Mouse (Mus musculus) heart, postnatal 0 days (tissue): ENCODE results near the gene B830017H08Rik. TPM values are rescaled to one million over a fixed set of nuclear protein-coding genes. Genes with fewer than 3 reads are reported as not detected.

Experiments
- ATAC-seq: fragments of 200-750 bp; cut with Nextera tagmentation; 2 replicates; pipeline ENCODE4 v1.8.0; 2017; ENCODE audit warnings: low read depth, moderate number of reproducible peaks, moderate library complexity; ENCODE audit not compliant: insufficient read depth
- DNase-seq: peaks from one replicate; pipeline ENCODE4 v3.0.0-alpha.2; 2016; ENCODE audit warnings: low spot score
- H3K27ac ChIP-seq: fragments of 300-500 bp; sonication (generic); 2 replicates; pipeline ENCODE4 v1.5.1; 2014; ENCODE audit warnings: low read depth, mild to moderate bottlenecking
- H3K27me3 ChIP-seq: fragments of 300-500 bp; sonication (generic); 2 replicates; pipeline ENCODE4 v1.6.1; 2014; ENCODE audit warnings: low read length, mixed read lengths; ENCODE audit not compliant: control insufficient read depth, insufficient read depth
- H3K36me3 ChIP-seq: fragments of 300-500 bp; sonication (generic); replicated peaks from 2 replicates; pipeline ENCODE4 v1.6.1; 2014; ENCODE audit warnings: low read length, mixed read lengths; ENCODE audit not compliant: control insufficient read depth, insufficient read depth
- H3K4me1 ChIP-seq: fragments of 300-500 bp; sonication (generic); 2 replicates; pipeline ENCODE4 v1.6.1; 2014; ENCODE audit warnings: antibody characterized with exemption; ENCODE audit not compliant: control insufficient read depth, insufficient read depth
- H3K4me2 ChIP-seq: fragments of 300-500 bp; sonication (generic); 2 replicates; pipeline ENCODE4 v1.6.1; 2014; ENCODE audit warnings: low read depth, mild to moderate bottlenecking, low read length, moderate library complexity
- H3K4me3 ChIP-seq: fragments of 300-500 bp; sonication (generic); 2 replicates; pipeline ENCODE4 v1.5.1; 2014; ENCODE audit warnings: low read depth, low read length
- H3K9ac ChIP-seq: fragments of 300-500 bp; sonication (generic); replicated peaks from 2 replicates; pipeline ENCODE4 v1.6.1; 2014; ENCODE audit warnings: low read depth, low read length, mixed read lengths
- H3K9me3 ChIP-seq: fragments of 300-500 bp; sonication (generic); replicated peaks from 2 replicates; pipeline ENCODE4 v1.6.1; 2016; ENCODE audit warnings: low read length; ENCODE audit not compliant: control insufficient read depth
- CTCF ChIP-seq: IDR thresholded peaks from 2 replicates; pipeline ENCODE4 v1.5.1; 2016; ENCODE audit warnings: antibody characterized with exemption, control low read depth, low read depth
- EP300 ChIP-seq: IDR thresholded peaks from 2 replicates; pipeline ENCODE4 v1.6.1; 2016; ENCODE audit warnings: antibody characterized with exemption, low read depth
- WGBS: fragments of 180-500 bp; shearing (Covaris S2); extraction: QIAGEN DNeasy Blood & Tissue Kit; methylation state at CpG from one replicate; pipeline ENCODE4 v1.1.7; 2014; 5-methylcytosine and 5-hydroxymethylcytosine counted together
- polyA plus RNA-seq: library from polyadenylated mRNA; unstranded; fragments of >200 nt; fragmentation: Nextera tagmentation; extraction: Ambion mirVana; gene quantifications from 2 replicates; pipeline ENCODE4 v1.2.1, GENCODE M21; 2015
- total RNA-seq: library from RNA; depleted of rRNA; stranded (reverse); fragments of >200 nt; gene quantifications from 2 replicates; pipeline ENCODE4 v1.2.3, GENCODE M21; 2014; ENCODE audit warnings: low replicate concordance

The B830017H08Rik gene
- total and polyA plus RNA-seq, 2 experiments from 2014 or later: not detected

DNA sequence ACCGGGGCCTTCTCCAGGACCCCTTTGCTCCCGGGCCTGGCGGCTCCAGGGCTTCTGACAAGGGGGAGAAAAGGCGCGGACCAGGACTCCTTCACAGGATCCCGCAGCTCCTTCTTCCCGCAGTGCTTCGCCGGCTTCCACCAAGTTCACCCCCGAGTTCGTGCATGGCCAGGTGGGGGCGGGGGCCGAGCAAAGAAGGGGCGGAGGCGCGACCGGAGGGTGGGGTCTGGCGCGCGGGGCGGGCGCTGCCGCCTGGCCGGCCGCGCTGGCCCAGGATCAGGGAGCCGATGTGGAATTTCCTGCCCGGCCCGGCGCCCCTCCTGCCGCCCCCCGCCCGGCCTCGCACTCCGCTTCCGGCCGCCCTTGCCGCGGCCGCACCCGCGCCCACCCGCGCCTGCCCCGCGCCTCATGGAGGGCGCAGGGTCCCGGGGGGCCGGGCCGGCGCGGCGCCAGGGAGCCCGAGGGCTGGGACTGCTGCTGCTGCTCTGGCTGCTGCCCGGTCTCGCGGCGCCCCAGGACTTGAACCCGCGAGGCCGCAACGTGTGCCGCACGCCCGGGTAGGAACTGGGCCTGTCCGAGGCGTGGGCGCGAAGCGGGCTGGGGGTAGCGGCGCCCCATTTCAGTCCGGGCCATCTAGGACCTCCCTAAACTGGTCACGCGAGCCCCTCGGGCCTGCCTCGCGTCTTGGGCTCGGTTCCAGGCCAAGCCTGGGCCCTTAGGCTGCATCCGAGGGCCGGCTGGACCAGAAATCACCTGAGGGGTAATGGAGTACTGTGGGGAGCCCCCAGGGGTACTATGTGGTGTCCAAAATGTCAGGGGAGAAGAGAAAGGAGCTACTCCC is 35.7 kb upstream of the B830017H08Rik start, which contains the start of gene Scarf2:
Scarf2 (plus strand) TSS at position 312 of the 841 bp plus-strand sequence.
- H3K9ac ChIP-seq: peak within 1 kb of the TSS; percentile 71
- no peaks in the 10 kb centered on the region for H3K9me3 ChIP-seq
- peaks cover 53% of the 10 kb centered on the region for H3K27me3 ChIP-seq
- H3K4me2 ChIP-seq: peak within 1 kb of the TSS; percentile 77
- no peaks in the 10 kb centered on the region; the same call in 1 of the 2 replicates for H3K4me1 ChIP-seq
- peak within 1 kb of the TSS; percentile 76 for H3K27ac ChIP-seq
- no peak for DNase-seq
- 3% methylated on average over 75 of the region's 81 CpGs for WGBS
- no peak for TF ChIP-seq EP300
- TF ChIP-seq CTCF: no peak
- peaks cover 7% of the 10 kb centered on the region for H3K36me3 ChIP-seq
- ATAC-seq: peak; percentile 56
- peak within 1 kb of the TSS; percentile 60 for H3K4me3 ChIP-seq

DNA sequence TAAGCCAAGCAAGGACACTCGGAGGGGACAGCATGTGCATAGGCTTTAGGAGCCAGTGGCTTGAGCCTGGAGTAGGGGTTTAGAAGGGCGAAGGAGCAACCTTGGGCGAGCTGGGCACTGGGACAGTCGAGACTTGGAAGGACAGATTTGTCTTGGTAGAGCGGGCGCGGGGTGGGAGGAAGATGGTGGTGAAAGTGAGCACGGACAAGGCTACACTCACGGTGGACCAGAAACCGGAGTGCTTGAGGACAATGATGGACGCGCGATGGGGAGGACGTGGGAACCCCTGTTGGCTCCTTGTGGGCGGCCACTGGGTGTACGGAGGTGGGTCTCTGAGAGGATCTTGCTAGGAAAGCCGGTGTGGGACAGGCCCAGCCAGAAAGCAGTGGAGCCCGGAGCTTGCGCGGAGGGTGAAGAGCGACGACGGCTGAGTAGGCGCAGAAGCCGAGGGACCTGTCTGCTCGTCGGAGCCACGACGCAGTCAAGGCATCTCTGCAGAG is 35.1 kb upstream of the B830017H08Rik start:
- peaks cover 60% of the 10 kb centered on the region for H3K27me3 ChIP-seq
- no peak for DNase-seq
- WGBS: 9% methylated on average over 20 of the region's 29 CpGs

DNA sequence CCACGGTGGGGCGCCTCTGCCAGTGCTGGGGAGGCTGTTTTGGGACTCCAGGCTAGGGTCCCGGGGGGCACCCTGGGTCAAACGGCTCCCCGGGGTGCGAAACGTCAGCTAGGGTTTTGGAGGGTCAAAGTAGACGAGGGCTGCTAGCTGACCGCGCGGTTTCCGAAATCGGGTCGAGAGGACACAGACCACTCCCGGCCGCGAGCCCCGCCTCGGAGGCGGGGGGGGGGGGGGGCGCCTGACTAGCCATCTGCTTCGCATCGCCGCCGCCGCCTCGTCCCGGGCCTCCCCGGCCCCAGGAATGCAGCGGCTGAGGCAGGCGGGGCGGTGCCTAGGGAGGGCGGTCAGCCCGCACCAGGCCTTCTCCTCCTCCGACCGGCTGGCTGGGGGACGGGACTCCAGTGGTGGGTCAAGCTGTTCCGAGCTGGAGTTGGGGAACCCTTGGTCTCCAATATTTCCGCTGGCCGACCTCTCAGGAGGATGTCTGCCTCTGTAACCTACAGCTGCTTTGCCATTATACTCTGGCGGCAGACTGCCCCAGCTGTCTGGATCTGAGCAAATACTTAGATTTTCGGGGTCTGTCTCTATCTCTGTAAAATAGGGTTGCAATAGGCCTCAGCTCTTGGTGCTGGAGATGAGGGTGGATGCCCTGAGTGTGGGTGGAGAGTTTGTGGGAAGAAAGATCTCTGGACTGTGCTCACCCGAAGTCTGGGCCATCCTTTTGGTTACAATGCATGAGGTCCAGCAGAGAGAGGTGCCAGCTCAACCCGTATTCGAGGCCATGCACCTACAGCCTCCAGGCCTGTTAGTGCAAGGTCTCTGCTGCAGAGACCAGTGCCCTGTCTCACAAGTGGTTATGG is 34.4 kb upstream of the B830017H08Rik start:
- DNase-seq: no peak
- Histone ChIP-seq H3K4me2 (peak overlapping the region; percentile 77), H3K36me3 (no peaks in the 10 kb centered on the region), H3K27ac (peak overlapping the region; percentile 76), H3K4me1 (peaks cover 9% of the 10 kb centered on the region), H3K9me3 (no peaks in the 10 kb centered on the region), H3K27me3 (peaks cover 67% of the 10 kb centered on the region), H3K9ac (peak overlapping the region; percentile 71), H3K4me3 (peak overlapping the region; percentile 60)
- no peak for TF ChIP-seq CTCF
- no peak for TF ChIP-seq EP300
- peak; percentile 64 for ATAC-seq
- WGBS: 8% methylated on average over 37 of the region's 45 CpGs

More for the DNA sequence above, 35.1 kb upstream of the B830017H08Rik start:
- ATAC-seq: peak; percentile 1; the same call in 1 of the 2 replicates
- Histone ChIP-seq H3K4me2 (peak overlapping the region; percentile 77), H3K27ac (peak overlapping the region; percentile 76), H3K36me3 (peaks cover under 1% of the 10 kb centered on the region; the same call in 1 of the 2 replicates), H3K4me1 (peaks cover 4% of the 10 kb centered on the region), H3K9me3 (no peaks in the 10 kb centered on the region), H3K4me3 (peak overlapping the region; percentile 60), H3K9ac (peak overlapping the region; percentile 71)
- no peak for TF ChIP-seq EP300
- TF ChIP-seq CTCF: no peak

DNA sequence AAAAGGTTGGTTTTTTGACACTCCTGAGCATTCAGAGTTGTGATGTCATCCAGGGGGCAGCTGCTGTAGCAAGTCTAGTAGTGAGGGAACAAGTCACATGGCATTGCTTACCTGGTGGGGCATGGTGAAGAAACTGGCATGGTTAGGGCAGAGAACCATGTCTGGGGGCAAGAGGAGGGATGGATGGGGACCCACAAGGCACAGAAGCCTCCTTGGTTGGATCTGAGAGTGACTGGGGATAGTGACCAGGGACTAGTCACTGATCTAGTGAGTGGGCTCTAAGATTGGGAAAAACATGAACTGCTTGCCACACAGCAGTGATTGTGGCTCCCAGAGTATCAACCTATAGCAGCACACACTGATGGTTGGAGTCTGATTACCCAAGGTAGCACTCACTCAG is 33.3 kb upstream of the B830017H08Rik start:
- Histone ChIP-seq H3K36me3 (no peaks in the 10 kb centered on the region), H3K4me2 (no peak overlapping the region), H3K27ac (no peak overlapping the region), H3K4me1 (peaks cover 15% of the 10 kb centered on the region), H3K9ac (no peak overlapping the region), H3K4me3 (no peak overlapping the region), H3K27me3 (peaks cover 77% of the 10 kb centered on the region), H3K9me3 (no peaks in the 10 kb centered on the region)
- no peak for ATAC-seq
- DNase-seq: no peak
- TF ChIP-seq CTCF (no peak), EP300 (no peak)

DNA sequence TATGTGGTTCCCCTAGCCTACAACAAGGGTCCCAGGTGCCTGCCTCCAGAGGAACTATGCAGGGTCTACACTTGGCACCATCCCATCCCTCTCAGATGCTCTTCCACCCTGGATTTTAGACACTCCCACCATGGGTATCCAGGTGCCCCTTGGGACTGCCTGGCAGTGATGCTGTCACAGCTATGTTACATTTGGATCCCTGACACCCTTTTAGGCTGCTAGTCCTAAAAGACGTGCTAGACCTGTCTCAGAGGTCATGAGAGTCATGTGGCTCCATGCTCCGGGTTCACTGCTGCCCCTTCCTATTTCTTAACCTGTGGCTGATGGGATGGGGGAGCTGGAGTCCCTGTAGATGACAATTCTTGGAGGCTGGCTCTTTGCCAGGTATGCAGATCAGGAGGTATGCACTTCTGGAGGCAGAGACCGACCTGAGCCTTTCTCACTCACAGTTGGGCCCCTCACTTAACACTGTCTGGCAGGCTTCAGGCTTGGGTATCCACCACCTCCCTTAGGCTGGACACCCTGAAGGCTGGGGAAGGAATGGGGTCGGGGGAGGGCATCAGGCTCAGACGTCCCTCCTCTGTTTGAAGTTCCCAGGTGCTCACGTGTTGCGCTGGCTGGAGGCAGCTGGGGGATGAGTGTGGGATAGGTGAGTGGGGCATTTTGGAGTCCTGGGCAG is 31.0 kb upstream of the B830017H08Rik start:
- no peak for ATAC-seq
- H3K4me3 ChIP-seq: no peak overlapping the region
- DNase-seq: no peak
- no peaks in the 10 kb centered on the region for H3K36me3 ChIP-seq
- no peak for TF ChIP-seq EP300
- TF ChIP-seq CTCF: no peak
- H3K27me3 ChIP-seq: peaks cover 93% of the 10 kb centered on the region
- peaks cover 17% of the 10 kb centered on the region for H3K4me1 ChIP-seq
- 22% methylated on average over 7 of the region's 7 CpGs for WGBS
- no peak overlapping the region for H3K27ac ChIP-seq
- H3K4me2 ChIP-seq: no peak overlapping the region
- no peak overlapping the region for H3K9ac ChIP-seq
- no peaks in the 10 kb centered on the region for H3K9me3 ChIP-seq
